ENCODE assay signal across 8 mouse cellular contexts in genomic region chr6:127142154-127143123, GRCm38 (mm10). TPM values are rescaled to one million over a fixed set of nuclear protein-coding genes. Genes with fewer than 3 reads are reported as not detected.
DNase-seq lines count a peak whose midpoint lies in the region; ATAC-seq and TF ChIP-seq lines count a peak whose summit lies in the region.

No protein-coding gene starts in this region.

- peaks cover 86% of the 10 kb centered on the region for H3K36me3 ChIP-seq in forebrain, embryonic 12.5 days (replicated peaks)
- H3K36me3 ChIP-seq in neural tube, embryonic 15.5 days: no peaks in the 10 kb centered on the region

- TF ChIP-seq CTCF in lung, adult 2 months (IDR thresholded peaks at IDR 0.05; ENCODE audit: insufficient read depth, low read length): peak; percentile 56

- peak; percentile 46 for DNase-seq in ovary, postnatal 14 days (ENCODE audit: low spot score)
- DNase-seq in ovary, postnatal 36 days (ENCODE audit: low spot score): no peak
- DNase-seq in adrenal gland, adult 2 months: peak; percentile 51
- DNase-seq in hindlimb bud, embryonic 11.5 days (ENCODE audit: extremely low spot score, low read depth, low spot score): peak; percentile 70
- peak; percentile 31 for DNase-seq in lung, adult 2 months
- DNase-seq in left cerebral cortex, postnatal 4 days: no peak

- H3K4me2 ChIP-seq in forebrain, embryonic 12.5 days: no peak overlapping the region; the same call in 1 of the 2 replicates
- peak overlapping the region; percentile 39 for H3K4me2 ChIP-seq in neural tube, embryonic 15.5 days

- no peak overlapping the region for H3K4me3 ChIP-seq in forebrain, embryonic 12.5 days (replicated peaks)
- H3K4me3 ChIP-seq in lung, adult 2 months (replicated peaks; ENCODE audit: extremely low read depth, low read depth, low read length): no peak overlapping the region
- 0 out of 2 replicates have a peak overlapping the region, but pooled peaks have one; percentile 1 for H3K4me3 ChIP-seq in neural tube, embryonic 15.5 days (replicated peaks)

- intact Hi-C loops in left cerebral cortex, postnatal 4 days (cut with DNase I): no loop called here

- H3K9me3 ChIP-seq in forebrain, embryonic 12.5 days: no peaks in the 10 kb centered on the region
- H3K9me3 ChIP-seq in neural tube, embryonic 15.5 days (replicated peaks): no peaks in the 10 kb centered on the region

- peak; percentile 47 for ATAC-seq in forebrain, embryonic 12.5 days (ENCODE audit: low FRiP score)
- ATAC-seq in neural tube, embryonic 15.5 days (ENCODE audit: low FRiP score): peak; percentile 33; the same call in 1 of the 2 replicates

- WGBS in forebrain, embryonic 12.5 days: 18% methylated on average over 9 of the region's 10 CpGs
- WGBS in lung, adult 2 months: 23% methylated on average over 10 of the region's 10 CpGs
- WGBS in neural tube, embryonic 15.5 days: 36% methylated on average over 9 of the region's 10 CpGs

- H3K27me3 ChIP-seq in forebrain, embryonic 12.5 days: no peaks in the 10 kb centered on the region
- no peaks in the 10 kb centered on the region for H3K27me3 ChIP-seq in neural tube, embryonic 15.5 days (replicated peaks)

- no peak for TF ChIP-seq POLR2A in lung, adult 2 months (IDR thresholded peaks at IDR 0.05; ENCODE audit: borderline replicate concordance, extremely low read depth, low read depth, low read length)

- H3K9ac ChIP-seq in forebrain, embryonic 12.5 days: no peak overlapping the region
- no peak overlapping the region for H3K9ac ChIP-seq in neural tube, embryonic 15.5 days (replicated peaks)

- peaks cover 52% of the 10 kb centered on the region for H3K4me1 ChIP-seq in forebrain, embryonic 12.5 days
- no peaks in the 10 kb centered on the region for H3K4me1 ChIP-seq in lung, adult 2 months (ENCODE audit: control insufficient read depth, insufficient read depth, low read length)
- peaks cover 6% of the 10 kb centered on the region; the same call in 1 of the 2 replicates for H3K4me1 ChIP-seq in neural tube, embryonic 15.5 days

- peak overlapping the region; percentile 56 for H3K27ac ChIP-seq in forebrain, embryonic 12.5 days
- no peak overlapping the region for H3K27ac ChIP-seq in neural tube, embryonic 15.5 days (replicated peaks)

RNA-seq across cellular contexts. Expression of gene Ccnd2, which starts 9.6 kb away (rescaled TPM):
- 100 to 1,000 TPM; 481 to 519 TPM for total RNA-seq in adrenal gland, adult 2 months (2021)
- polyA plus RNA-seq in adrenal gland, adult 2 months (2012; rRNA removed): 76.2 and 127 TPM in 2 replicates
- 1,349 and 1,505 TPM in 2 replicates for polyA plus RNA-seq in forebrain, embryonic 12.5 days (2016; fragmentation: Nextera tagmentation; extraction: Ambion mirVana)
- 47.8 and 51.0 TPM in 2 replicates for polyA plus RNA-seq in lung, adult 2 months (2012; rRNA removed)
- 155 and 302 TPM in 2 replicates for polyA plus RNA-seq in neural tube, embryonic 15.5 days (2015; fragmentation: Nextera tagmentation; extraction: Ambion mirVana)
- 100 to 1,000 TPM; 139 to 147 TPM for total RNA-seq in left cerebral cortex, postnatal 4 days (2021)

RNA-seq across cellular contexts. Expression of gene Tigar, which starts 33.1 kb away (rescaled TPM):
- total RNA-seq in adrenal gland, adult 2 months (2021): 10 to 100 TPM; 13.2 to 21.9 TPM
- 2.2 and 3.0 TPM in 2 replicates for polyA plus RNA-seq in adrenal gland, adult 2 months (2012; rRNA removed)
- polyA plus RNA-seq in forebrain, embryonic 12.5 days (2016; fragmentation: Nextera tagmentation; extraction: Ambion mirVana): 8.8 and 9.9 TPM in 2 replicates
- 2.7 and 4.1 TPM in 2 replicates for polyA plus RNA-seq in lung, adult 2 months (2012; rRNA removed)
- polyA plus RNA-seq in neural tube, embryonic 15.5 days (2015; fragmentation: Nextera tagmentation; extraction: Ambion mirVana): 6.3 and 7.3 TPM in 2 replicates
- 10 to 100 TPM; 16.4 to 18.6 TPM for total RNA-seq in left cerebral cortex, postnatal 4 days (2021)

Comparison
In these comparisons a context has a peak if more than half of its experiments do, and no peak if none do; other contexts are left out.
1. DNase-seq: peak in ovary, postnatal 14 days (single experiment), adrenal gland, adult 2 months (single experiment), hindlimb bud, embryonic 11.5 days (single experiment) and lung, adult 2 months (single experiment); none in ovary, postnatal 36 days (single experiment) and left cerebral cortex, postnatal 4 days (single experiment).